Mouse (Mus musculus): ENCODE measurements around the gene Crp. TPM values are rescaled to one million over a fixed set of nuclear protein-coding genes. Genes with fewer than 3 reads are reported as not detected.

Gene Crp
- polyA plus RNA-seq, 1 experiment: not detected

DNA sequence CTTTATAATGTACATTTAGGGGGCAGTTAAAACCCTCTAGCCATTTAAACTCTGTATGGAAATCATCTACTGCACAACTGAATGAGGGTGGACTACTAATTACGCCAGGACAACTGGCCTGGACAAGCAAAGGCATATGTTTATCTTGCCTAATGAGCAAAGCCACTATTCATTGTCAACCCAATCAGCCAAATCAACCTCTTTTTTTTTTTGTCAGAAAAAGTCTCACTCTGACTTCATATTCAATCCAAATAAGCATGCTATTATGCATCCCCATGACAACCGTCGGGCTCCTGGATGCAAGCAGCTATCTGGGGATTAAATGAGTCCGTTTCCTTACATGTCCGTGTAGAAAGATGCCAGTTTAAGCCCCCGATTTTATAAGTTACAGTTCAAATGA is 30.3 kb upstream of the Crp start:
- no peak for TF ChIP-seq POLR2A (IDR thresholded peaks at IDR 0.05; ENCODE audit: extremely low read depth, insufficient read depth, low read length)
- TF ChIP-seq CTCF (IDR thresholded peaks at IDR 0.05; ENCODE audit: extremely low read depth, insufficient read depth, low read length): no peak
- no peak overlapping the region for H3K27ac ChIP-seq (ENCODE audit: insufficient read depth, low read length)
- no peak overlapping the region for H3K4me3 ChIP-seq (ENCODE audit: insufficient read depth, low read length)
- no peaks in the 10 kb centered on the region; the same call in 1 of the 2 replicates for H3K4me1 ChIP-seq (ENCODE audit: control insufficient read depth, insufficient read depth, low read length)

DNA sequence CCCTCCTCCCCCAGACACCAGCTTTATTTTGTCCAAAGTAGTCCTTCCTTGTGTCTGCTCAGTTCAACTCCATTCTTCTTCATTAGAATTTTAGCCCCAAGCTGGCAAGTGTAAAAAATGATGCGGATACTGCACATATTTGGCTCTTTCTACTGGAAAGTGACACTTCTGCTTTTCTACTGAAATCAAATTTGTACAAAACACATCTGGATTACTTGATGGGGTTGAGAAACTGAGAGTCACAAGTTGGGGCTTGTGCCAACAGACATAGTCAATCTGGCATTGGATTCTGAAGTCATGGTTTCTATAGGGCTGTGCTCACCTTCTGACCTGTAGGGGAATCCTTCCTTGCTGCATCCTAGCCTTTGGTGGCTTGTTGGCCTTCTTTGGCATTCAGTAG is 27.1 kb upstream of the Crp start:
- TF ChIP-seq CTCF (IDR thresholded peaks at IDR 0.05; ENCODE audit: extremely low read depth, insufficient read depth, low read length): no peak
- H3K4me3 ChIP-seq (ENCODE audit: insufficient read depth, low read length): no peak overlapping the region

DNA sequence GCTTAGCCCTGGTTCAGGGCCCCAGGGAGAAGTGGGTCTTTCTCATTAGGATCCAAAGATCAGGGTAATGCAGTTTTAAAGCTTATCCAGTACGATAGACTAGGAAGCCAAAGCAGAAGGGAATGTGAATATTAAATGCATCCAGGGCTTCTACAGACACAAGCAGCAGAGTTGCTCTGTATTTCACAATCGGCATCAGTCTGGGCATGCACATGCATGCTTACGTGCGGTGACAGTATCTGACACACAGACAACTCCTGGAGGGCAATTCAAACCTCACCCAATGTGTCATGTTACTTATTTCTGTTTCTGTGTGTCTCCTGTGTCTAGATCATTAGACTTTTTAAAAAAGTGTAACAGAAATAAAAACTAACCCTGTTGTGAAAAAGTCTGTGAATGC is 17.1 kb upstream of the Crp start:
- no peak overlapping the region for H3K4me3 ChIP-seq (ENCODE audit: insufficient read depth, low read length)
- no peaks in the 10 kb centered on the region for H3K4me1 ChIP-seq (ENCODE audit: control insufficient read depth, insufficient read depth, low read length)
- no peak overlapping the region for H3K27ac ChIP-seq (ENCODE audit: insufficient read depth, low read length)
- TF ChIP-seq CTCF (IDR thresholded peaks at IDR 0.05; ENCODE audit: extremely low read depth, insufficient read depth, low read length) (no peak), POLR2A (IDR thresholded peaks at IDR 0.05; ENCODE audit: extremely low read depth, insufficient read depth, low read length) (no peak)

More for the DNA sequence above, 27.1 kb upstream of the Crp start:
- Histone ChIP-seq H3K4me1 (ENCODE audit: control insufficient read depth, insufficient read depth, low read length) (no peaks in the 10 kb centered on the region; the same call in 1 of the 2 replicates), H3K27ac (ENCODE audit: insufficient read depth, low read length) (no peak overlapping the region)

DNA sequence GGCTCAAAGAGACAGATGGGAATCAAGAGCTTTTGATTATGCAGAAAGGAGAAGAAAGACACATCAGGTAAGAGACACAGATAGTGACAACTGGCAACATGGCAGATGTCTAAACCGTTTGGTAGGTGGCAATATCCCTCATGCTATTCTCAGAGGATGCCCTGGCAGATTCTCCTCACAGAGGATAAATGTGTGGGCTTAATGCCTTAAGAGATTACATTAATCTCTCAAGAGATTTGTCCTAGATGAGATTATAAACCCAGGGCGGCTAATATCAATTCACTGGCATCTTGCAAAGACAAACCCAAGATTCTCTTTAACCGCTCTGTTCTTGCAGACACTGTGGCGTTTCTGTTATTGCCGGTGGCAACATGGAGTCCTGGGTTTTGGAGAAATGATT is 14.3 kb upstream of the Crp start:
- TF ChIP-seq POLR2A (IDR thresholded peaks at IDR 0.05; ENCODE audit: extremely low read depth, insufficient read depth, low read length) (no peak), CTCF (IDR thresholded peaks at IDR 0.05; ENCODE audit: extremely low read depth, insufficient read depth, low read length) (no peak)
- H3K27ac ChIP-seq (ENCODE audit: insufficient read depth, low read length): no peak overlapping the region
- no peak overlapping the region for H3K4me3 ChIP-seq (ENCODE audit: insufficient read depth, low read length)
- H3K4me1 ChIP-seq (ENCODE audit: control insufficient read depth, insufficient read depth, low read length): no peaks in the 10 kb centered on the region

DNA sequence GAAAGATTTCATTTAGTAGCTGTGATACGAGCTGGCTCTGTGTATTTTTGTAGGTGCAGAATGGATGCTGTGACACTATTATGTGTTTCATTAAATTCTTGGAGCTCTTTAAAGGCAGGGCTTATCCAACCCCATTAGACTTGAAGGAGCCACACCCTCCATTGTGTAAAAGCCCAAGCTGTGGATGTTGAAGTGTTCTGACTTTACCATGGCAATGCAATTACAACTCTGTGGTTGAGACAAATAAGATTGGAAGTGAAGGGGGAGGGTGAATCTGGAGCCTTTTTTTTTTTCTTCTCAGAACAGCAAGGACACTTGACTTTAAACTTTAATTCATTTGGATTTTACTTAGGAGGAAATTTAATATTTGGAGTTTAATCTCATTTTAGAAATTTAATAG is 13.9 kb upstream of the Crp start:
- no peaks in the 10 kb centered on the region for H3K4me1 ChIP-seq (ENCODE audit: control insufficient read depth, insufficient read depth, low read length)

DNA sequence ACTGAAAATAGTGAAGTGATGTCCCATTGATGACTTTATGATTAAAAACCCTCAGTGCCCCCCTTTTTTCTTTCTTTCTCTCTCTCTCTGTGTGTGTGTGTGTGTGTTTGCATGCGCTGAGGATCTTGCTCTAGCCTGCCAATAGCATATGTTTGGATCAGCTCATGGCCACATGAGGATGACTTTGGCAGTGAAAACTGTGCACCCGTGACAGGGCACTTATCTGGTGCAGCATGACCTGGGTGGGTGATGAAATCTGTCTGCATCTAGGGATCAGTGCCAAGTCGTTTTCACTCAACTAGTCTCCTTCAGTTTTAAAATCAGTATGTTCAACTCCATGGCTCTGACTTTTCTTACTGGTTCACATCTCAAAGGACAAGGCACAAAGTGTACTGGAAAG is 12.7 kb upstream of the Crp start:
- Histone ChIP-seq H3K4me1 (ENCODE audit: control insufficient read depth, insufficient read depth, low read length) (no peaks in the 10 kb centered on the region), H3K27ac (ENCODE audit: insufficient read depth, low read length) (no peak overlapping the region), H3K4me3 (ENCODE audit: insufficient read depth, low read length) (no peak overlapping the region)
- TF ChIP-seq CTCF (IDR thresholded peaks at IDR 0.05; ENCODE audit: extremely low read depth, insufficient read depth, low read length) (no peak), POLR2A (IDR thresholded peaks at IDR 0.05; ENCODE audit: extremely low read depth, insufficient read depth, low read length) (no peak)

More for the DNA sequence above, 13.9 kb upstream of the Crp start:
- TF ChIP-seq POLR2A (IDR thresholded peaks at IDR 0.05; ENCODE audit: extremely low read depth, insufficient read depth, low read length): no peak
- no peak for TF ChIP-seq CTCF (IDR thresholded peaks at IDR 0.05; ENCODE audit: extremely low read depth, insufficient read depth, low read length)
- H3K27ac ChIP-seq (ENCODE audit: insufficient read depth, low read length): no peak overlapping the region
- H3K4me3 ChIP-seq (ENCODE audit: insufficient read depth, low read length): no peak overlapping the region

DNA sequence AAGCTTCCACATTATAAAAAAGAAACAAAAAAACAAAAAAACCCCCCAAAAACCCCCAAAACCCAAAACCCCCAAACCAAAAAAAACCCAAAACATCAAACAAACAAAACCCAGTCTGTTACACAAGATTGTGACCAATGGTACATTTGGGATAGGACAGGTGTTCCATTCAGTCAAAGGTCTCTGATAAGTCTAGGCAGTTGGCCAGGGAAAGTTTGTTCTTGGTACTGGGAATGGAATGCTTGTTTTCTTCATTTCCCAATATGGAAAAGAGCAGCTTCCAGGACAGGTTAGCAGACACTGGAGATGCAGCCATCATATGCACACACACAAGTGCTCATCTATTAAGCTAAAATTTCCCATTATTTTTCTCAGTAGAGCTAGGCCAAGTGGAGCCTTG is 433 bp upstream of the Crp start:
- Histone ChIP-seq H3K4me1 (ENCODE audit: control insufficient read depth, insufficient read depth, low read length) (no peaks in the 10 kb centered on the region), H3K4me3 (ENCODE audit: insufficient read depth, low read length) (no peak overlapping the region), H3K27ac (ENCODE audit: insufficient read depth, low read length) (no peak overlapping the region)
- TF ChIP-seq CTCF (IDR thresholded peaks at IDR 0.05; ENCODE audit: extremely low read depth, insufficient read depth, low read length): no peak
- no peak for TF ChIP-seq POLR2A (IDR thresholded peaks at IDR 0.05; ENCODE audit: extremely low read depth, insufficient read depth, low read length)

DNA sequence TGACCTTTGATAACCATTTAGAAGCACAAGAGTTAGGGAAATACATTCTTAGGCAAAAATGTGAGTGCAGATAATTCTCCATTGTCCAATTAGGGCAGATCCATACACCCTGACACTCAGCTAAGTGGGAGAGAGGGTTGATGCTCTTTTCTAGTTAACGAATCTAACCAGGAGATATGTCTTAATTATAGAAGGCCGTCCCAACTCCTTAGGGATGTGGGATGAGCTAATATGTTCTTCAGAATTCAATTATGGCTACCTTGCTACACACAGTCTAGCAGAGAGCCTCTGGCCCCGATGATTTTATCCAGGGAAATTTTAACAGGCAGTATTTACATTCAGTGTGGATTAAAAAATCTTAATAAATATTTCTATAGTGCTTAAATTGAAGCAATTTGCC is 3.0 kb downstream of the Crp start:
- Histone ChIP-seq H3K27ac (ENCODE audit: insufficient read depth, low read length) (no peak overlapping the region), H3K4me3 (ENCODE audit: insufficient read depth, low read length) (no peak overlapping the region), H3K4me1 (ENCODE audit: control insufficient read depth, insufficient read depth, low read length) (no peaks in the 10 kb centered on the region)
- TF ChIP-seq CTCF (IDR thresholded peaks at IDR 0.05; ENCODE audit: extremely low read depth, insufficient read depth, low read length) (no peak), POLR2A (IDR thresholded peaks at IDR 0.05; ENCODE audit: extremely low read depth, insufficient read depth, low read length) (no peak)

DNA sequence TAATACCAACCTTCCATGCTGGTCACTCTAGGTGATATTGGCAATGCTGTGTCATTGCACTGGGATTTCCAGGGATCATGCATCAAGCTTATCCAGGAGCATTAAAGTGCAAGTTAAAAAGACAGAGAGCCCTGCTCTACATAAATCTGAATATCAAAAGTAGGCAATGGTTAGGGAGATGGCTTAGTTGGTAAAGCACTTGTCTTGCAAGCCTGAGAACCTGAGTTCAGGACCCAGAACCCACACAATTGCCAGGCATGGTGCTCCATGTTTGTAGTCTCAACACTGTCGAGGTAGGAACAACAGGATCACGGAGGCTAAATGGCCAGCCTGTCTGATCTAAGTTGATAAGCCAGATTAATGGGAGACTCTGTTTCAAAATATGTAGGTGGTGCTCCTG is 3.5 kb downstream of the Crp start:
- TF ChIP-seq POLR2A (IDR thresholded peaks at IDR 0.05; ENCODE audit: extremely low read depth, insufficient read depth, low read length) (no peak), CTCF (IDR thresholded peaks at IDR 0.05; ENCODE audit: extremely low read depth, insufficient read depth, low read length) (no peak)
- Histone ChIP-seq H3K4me3 (ENCODE audit: insufficient read depth, low read length) (no peak overlapping the region), H3K27ac (ENCODE audit: insufficient read depth, low read length) (no peak overlapping the region), H3K4me1 (ENCODE audit: control insufficient read depth, insufficient read depth, low read length) (no peaks in the 10 kb centered on the region)

DNA sequence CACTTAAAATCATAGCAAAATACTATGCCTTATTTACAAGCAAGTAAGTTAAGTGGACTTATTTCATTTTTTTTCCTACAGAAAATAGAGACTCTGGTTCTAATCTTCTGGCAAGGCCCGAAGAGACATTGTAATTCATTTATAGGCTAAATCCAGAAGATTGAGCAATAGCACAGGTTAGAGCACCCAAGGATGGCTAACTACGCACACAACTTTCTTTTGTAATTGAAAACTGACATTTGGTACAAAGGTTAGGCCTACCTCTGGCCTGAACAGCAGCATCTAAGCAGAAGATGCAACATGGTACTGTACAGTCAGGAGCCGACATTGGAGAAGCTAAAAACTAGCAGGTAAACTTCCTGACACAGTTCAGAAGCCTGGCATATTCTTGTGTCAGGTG is 4.0 kb downstream of the Crp start:
- TF ChIP-seq CTCF (IDR thresholded peaks at IDR 0.05; ENCODE audit: extremely low read depth, insufficient read depth, low read length): no peak
- TF ChIP-seq POLR2A (IDR thresholded peaks at IDR 0.05; ENCODE audit: extremely low read depth, insufficient read depth, low read length): no peak
- Histone ChIP-seq H3K4me3 (ENCODE audit: insufficient read depth, low read length) (no peak overlapping the region), H3K4me1 (ENCODE audit: control insufficient read depth, insufficient read depth, low read length) (no peaks in the 10 kb centered on the region), H3K27ac (ENCODE audit: insufficient read depth, low read length) (no peak overlapping the region)

DNA sequence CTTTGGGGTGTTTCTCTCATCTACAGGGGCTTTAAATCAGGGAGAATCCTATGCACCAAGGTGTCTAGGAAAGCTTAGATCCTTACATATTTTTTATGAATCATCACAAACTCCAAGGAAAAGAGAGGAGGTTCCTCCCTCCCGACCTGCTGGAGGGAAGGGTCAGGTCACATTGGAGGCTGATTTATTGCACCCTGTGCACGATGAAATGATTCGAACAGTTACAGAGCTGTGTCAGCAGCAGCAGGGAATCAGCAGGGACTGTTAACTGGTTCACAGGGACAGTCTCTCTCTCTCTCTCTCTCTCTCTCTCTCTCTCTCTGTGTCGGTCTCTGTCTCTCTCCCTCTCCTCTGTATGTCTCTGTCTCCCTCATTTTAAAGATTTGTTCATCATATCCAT is 6.9 kb downstream of the Crp start:
- Histone ChIP-seq H3K4me1 (ENCODE audit: control insufficient read depth, insufficient read depth, low read length) (no peaks in the 10 kb centered on the region), H3K4me3 (ENCODE audit: insufficient read depth, low read length) (no peak overlapping the region), H3K27ac (ENCODE audit: insufficient read depth, low read length) (no peak overlapping the region)
- TF ChIP-seq CTCF (IDR thresholded peaks at IDR 0.05; ENCODE audit: extremely low read depth, insufficient read depth, low read length): no peak
- no peak for TF ChIP-seq POLR2A (IDR thresholded peaks at IDR 0.05; ENCODE audit: extremely low read depth, insufficient read depth, low read length)

Data from cortical plate, adult 2 months (tissue).